Mouse (Mus musculus) lung, adult 2 months (tissue): Measurements from ENCODE around the gene Gm9117.
"Not testable (repeated sequence)": the region's sequence is repeated elsewhere in the genome, so short reads cannot be mapped to it uniquely, and the experiment has no call there.

ENCODE experiments used
- CTCF ChIP-seq: fragments of 200-500 bp; IDR thresholded peaks from 2 replicates; pipeline ENCODE4 v1.5.1; 2011; ENCODE audit warnings: mild to moderate bottlenecking, low read length, control low read depth; ENCODE audit not compliant: insufficient read depth
- POLR2A ChIP-seq: fragments of 200-500 bp; IDR thresholded peaks from 2 replicates; pipeline ENCODE4 v1.6.1; 2011; ENCODE audit warnings: low read depth, mild to moderate bottlenecking, control low read depth, low read length, borderline replicate concordance; ENCODE audit errors: extremely low read depth

GRCm38 (mm10) chr3:93938386-93938785 lies 5.0 kb downstream of the Gm9117 start:
- TF ChIP-seq CTCF, POLR2A: not testable (repeated sequence)
